Comparison of ENCODE assay signal across 7 mouse cellular contexts in the genomic region with DNA sequence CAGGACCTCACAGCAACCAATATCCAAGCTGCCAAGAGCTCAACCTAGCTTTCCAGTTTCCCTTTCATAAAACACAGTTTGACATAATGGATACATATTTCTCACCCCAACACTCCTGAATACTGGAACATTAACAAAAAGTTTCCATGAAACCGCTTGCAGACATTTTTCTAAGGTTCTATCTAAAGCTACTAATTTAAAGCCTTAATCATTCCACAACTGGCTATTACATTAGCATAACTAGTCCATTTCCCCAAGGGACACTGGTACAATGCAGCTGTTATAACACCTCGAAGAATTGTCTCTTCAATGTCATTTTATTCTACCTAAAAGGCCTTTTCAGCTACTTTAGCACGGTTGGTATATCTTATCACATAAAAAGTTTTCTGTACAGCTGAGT. TPM values are rescaled to one million over a fixed set of nuclear protein-coding genes. Genes with fewer than 3 reads are reported as not detected.
A peak's percentile ranks its signal among the peaks of the same experiment; 100 is the strongest.
DNase-seq lines count a peak whose midpoint lies in the region; ATAC-seq and TF ChIP-seq lines count a peak whose summit lies in the region.

No protein-coding gene starts in this region.

- no peaks in the 10 kb centered on the region for H3K9me3 ChIP-seq in lung, postnatal 0 days (ENCODE audit: low read length)
- H3K9me3 ChIP-seq in forebrain, embryonic 16.5 days (ENCODE audit: control insufficient read depth, low read length): no peaks in the 10 kb centered on the region
- no peaks in the 10 kb centered on the region for H3K9me3 ChIP-seq in liver, embryonic 13.5 days (replicated peaks)
- no peaks in the 10 kb centered on the region for H3K9me3 ChIP-seq in stomach, postnatal 0 days (ENCODE audit: control insufficient read depth, low read length)

- no peak overlapping the region for H3K27ac ChIP-seq in lung, postnatal 0 days (ENCODE audit: low read length)
- peak overlapping the region; percentile 37; the same call in 1 of the 2 replicates for H3K27ac ChIP-seq in forebrain, embryonic 16.5 days (ENCODE audit: low read length)
- H3K27ac ChIP-seq in liver, embryonic 13.5 days: no peak overlapping the region
- H3K27ac ChIP-seq in stomach, postnatal 0 days (replicated peaks): peak overlapping the region; percentile 98

- H3K4me1 ChIP-seq in lung, postnatal 0 days (ENCODE audit: insufficient read depth, low read depth, low read length): peaks cover 4% of the 10 kb centered on the region; the same call in 1 of the 2 replicates
- peaks cover 39% of the 10 kb centered on the region for H3K4me1 ChIP-seq in forebrain, embryonic 16.5 days (replicated peaks; ENCODE audit: control insufficient read depth, insufficient read depth, low read length)
- peaks cover 10% of the 10 kb centered on the region for H3K4me1 ChIP-seq in liver, embryonic 13.5 days (replicated peaks)
- H3K4me1 ChIP-seq in stomach, postnatal 0 days (replicated peaks; ENCODE audit: control insufficient read depth, insufficient read depth): peaks cover 2% of the 10 kb centered on the region; the same call in 1 of the 2 replicates

- TF ChIP-seq CTCF in lung, postnatal 0 days (IDR thresholded peaks at IDR 0.05): no peak
- no peak for TF ChIP-seq CTCF in stomach, postnatal 0 days (IDR thresholded peaks at IDR 0.05; ENCODE audit: low read depth)

- peak overlapping the region; percentile 95 for H3K4me2 ChIP-seq in lung, postnatal 0 days (replicated peaks; ENCODE audit: low read depth, low read length)
- peak overlapping the region; percentile 95 for H3K4me2 ChIP-seq in forebrain, embryonic 16.5 days (ENCODE audit: low read length)
- H3K4me2 ChIP-seq in liver, embryonic 13.5 days: peak overlapping the region; percentile 64
- H3K4me2 ChIP-seq in stomach, postnatal 0 days (replicated peaks; ENCODE audit: low read depth): peak overlapping the region; percentile 75

- DNase-seq in lung, postnatal 0 days (ENCODE audit: low spot score): no peak
- DNase-seq in lung, adult 18-20 months: no peak
- no peak for DNase-seq in liver, embryonic 13.5 days
- no peak for DNase-seq in stomach, postnatal 0 days (ENCODE audit: low spot score)
- no peak for DNase-seq in right cerebral cortex, postnatal 14 days
- no peak for DNase-seq in adrenal gland, adult 18-20 months (ENCODE audit: low spot score in 2 of 2)

- 0 out of 2 replicates have a peak overlapping the region, but pooled peaks have one; percentile 1 for H3K9ac ChIP-seq in lung, postnatal 0 days (replicated peaks; ENCODE audit: low read depth)
- peak overlapping the region; percentile 98 for H3K9ac ChIP-seq in forebrain, embryonic 16.5 days (replicated peaks; ENCODE audit: low read depth, low read length)
- H3K9ac ChIP-seq in liver, embryonic 13.5 days: no peak overlapping the region
- H3K9ac ChIP-seq in stomach, postnatal 0 days (ENCODE audit: low read length): peak overlapping the region; percentile 96

- H3K36me3 ChIP-seq in lung, postnatal 0 days (ENCODE audit: insufficient read depth, low read length): no peaks in the 10 kb centered on the region
- H3K36me3 ChIP-seq in forebrain, embryonic 16.5 days (ENCODE audit: control insufficient read depth, insufficient read depth): peaks cover 4% of the 10 kb centered on the region; the same call in 1 of the 2 replicates
- H3K36me3 ChIP-seq in liver, embryonic 13.5 days: no peaks in the 10 kb centered on the region
- H3K36me3 ChIP-seq in stomach, postnatal 0 days (ENCODE audit: control insufficient read depth, insufficient read depth, low read length): no peaks in the 10 kb centered on the region

- WGBS in lung, postnatal 0 days: 19% methylated on average over 3 of the region's 3 CpGs
- 15% methylated on average over 3 of the region's 3 CpGs for WGBS in forebrain, embryonic 16.5 days
- 26% methylated on average over 3 of the region's 3 CpGs for WGBS in liver, embryonic 13.5 days (ENCODE audit: insufficient replicate concordance)
- 11% methylated on average over 3 of the region's 3 CpGs for WGBS in stomach, postnatal 0 days

- ATAC-seq in lung, postnatal 0 days: no peak
- ATAC-seq in forebrain, embryonic 16.5 days: no peak
- no peak for ATAC-seq in liver, embryonic 13.5 days (ENCODE audit: low read depth)
- no peak for ATAC-seq in stomach, postnatal 0 days (ENCODE audit: low FRiP score, low TSS enrichment)

- no peak for TF ChIP-seq EP300 in lung, postnatal 0 days (IDR thresholded peaks at IDR 0.05)
- TF ChIP-seq EP300 in stomach, postnatal 0 days (optimal IDR thresholded peaks at IDR 0.05): no peak

- H3K4me3 ChIP-seq in lung, postnatal 0 days (ENCODE audit: low read depth, low read length): peak overlapping the region; percentile 89
- H3K4me3 ChIP-seq in forebrain, embryonic 16.5 days (replicated peaks; ENCODE audit: low read length): peak overlapping the region; percentile 98
- peak overlapping the region; percentile 60 for H3K4me3 ChIP-seq in liver, embryonic 13.5 days (replicated peaks)
- H3K4me3 ChIP-seq in stomach, postnatal 0 days (ENCODE audit: low read depth, low read length): peak overlapping the region; percentile 94

- H3K27me3 ChIP-seq in lung, postnatal 0 days (replicated peaks; ENCODE audit: insufficient read depth, low read length): no peaks in the 10 kb centered on the region
- no peaks in the 10 kb centered on the region for H3K27me3 ChIP-seq in forebrain, embryonic 16.5 days (replicated peaks; ENCODE audit: control insufficient read depth, insufficient read depth, low read length)
- H3K27me3 ChIP-seq in liver, embryonic 13.5 days: peaks cover 68% of the 10 kb centered on the region
- H3K27me3 ChIP-seq in stomach, postnatal 0 days (ENCODE audit: control insufficient read depth, insufficient read depth, low read length): no peaks in the 10 kb centered on the region

RNA-seq across cellular contexts. Expression of a gene that starts 6.0 kb away (rescaled TPM):
- polyA plus RNA-seq in lung, postnatal 0 days (2015; fragmentation: Nextera tagmentation; extraction: Ambion mirVana): 15.2 and 15.9 TPM in 2 replicates
- 43.0 and 48.7 TPM in 2 replicates for polyA plus RNA-seq in forebrain, embryonic 16.5 days (2015; fragmentation: Nextera tagmentation; extraction: Ambion mirVana)
- polyA plus RNA-seq in liver, embryonic 13.5 days (2015; fragmentation: Nextera tagmentation; extraction: Ambion mirVana): 0.74 and 1.4 TPM in 2 replicates
- 33.0 and 41.1 TPM in 2 replicates for polyA plus RNA-seq in stomach, postnatal 0 days (2015; fragmentation: Nextera tagmentation; extraction: Ambion mirVana)
- 10 to 100 TPM; 14.5 to 14.6 TPM for total RNA-seq in adrenal gland, adult 18-20 months (2021)

Comparison
In these comparisons a context has a peak if more than half of its experiments do, and no peak if none do; other contexts are left out.
1. H3K27ac ChIP-seq: peak in forebrain, embryonic 16.5 days (single experiment) and stomach, postnatal 0 days (single experiment); none in lung, postnatal 0 days (single experiment) and liver, embryonic 13.5 days (single experiment).
2. Peak in every context shown above with its lines, with median percentiles within 50 percentile points of each other: H3K4me2 ChIP-seq and H3K4me3 ChIP-seq.